Comparison of ENCODE assay signal across 8 mouse cellular contexts in genomic region chr10:62379808-62380207, GRCm38 (mm10). TPM values are rescaled to one million over a fixed set of nuclear protein-coding genes. Genes with fewer than 3 reads are reported as not detected.
DNase-seq lines count a peak whose midpoint lies in the region; ATAC-seq and TF ChIP-seq lines count a peak whose summit lies in the region.

Gene Hk1, minus strand, starts transcription at chr10:62379908.

- H3K36me3 ChIP-seq in ES-E14 (ENCODE audit: control insufficient read depth, insufficient read depth, low read length, poor library complexity, severe bottlenecking) (no peaks in the 10 kb centered on the region), macrophage (ENCODE audit: inconsistent target) (no peaks in the 10 kb centered on the region)
- no peaks in the 10 kb centered on the region for H3K36me3 ChIP-seq in forebrain, embryonic 12.5 days (replicated peaks)
- no peaks in the 10 kb centered on the region for H3K36me3 ChIP-seq in hindbrain, embryonic 15.5 days

- no peaks in the 10 kb centered on the region for H3K9me3 ChIP-seq in ES-E14 (ENCODE audit: control insufficient read depth, insufficient read depth, low read depth, low read length)
- H3K9me3 ChIP-seq in forebrain, embryonic 12.5 days = no peaks in the 10 kb centered on the region
- no peaks in the 10 kb centered on the region for H3K9me3 ChIP-seq in hindbrain, embryonic 15.5 days

- H3K4me2 ChIP-seq in forebrain, embryonic 12.5 days = no peak within 1 kb of the TSS
- H3K4me2 ChIP-seq in hindbrain, embryonic 15.5 days = no peak within 1 kb of the TSS

- no peaks in the 10 kb centered on the region for H3K4me1 ChIP-seq in ES-E14 (ENCODE audit: control insufficient read depth in 2 of 2, insufficient read depth in 2 of 2, low read length in 2 of 2, poor library complexity in 1 of 2)
- 0 out of 2 replicates have a peak, but pooled peaks cover 5% of the 10 kb centered on the region for H3K4me1 ChIP-seq in forebrain, embryonic 12.5 days
- H3K4me1 ChIP-seq in hindbrain, embryonic 15.5 days (replicated peaks) = no peaks in the 10 kb centered on the region

- no peak for DNase-seq in frontal cortex, adult 2 months (ENCODE audit: extremely low spot score in 1 of 2, low spot score in 1 of 2)
- DNase-seq in frontal cortex, postnatal 36 days (ENCODE audit: low spot score in 2 of 2) = no peak
- DNase-seq in ES-E14 (ENCODE audit: low read depth, low spot score) = no peak
- DNase-seq in retina, postnatal 1 day = no peak

- ATAC-seq in forebrain, embryonic 12.5 days (ENCODE audit: low FRiP score) = no peak
- ATAC-seq in hindbrain, embryonic 15.5 days (ENCODE audit: low FRiP score, low read depth) = no peak
- ATAC-seq in cerebellum, adult (ENCODE audit: insufficient number of reproducible peaks, low FRiP score, low TSS enrichment) = no peak

- H3K4me3 ChIP-seq in ES-E14 (ENCODE audit: insufficient read depth in 1 of 2, low read depth in 1 of 2, low read length in 2 of 2, poor library complexity in 1 of 2, severe bottlenecking in 1 of 2) = no peak within 1 kb of the TSS
- H3K4me3 ChIP-seq in forebrain, embryonic 12.5 days (replicated peaks) = no peak within 1 kb of the TSS
- no peak within 1 kb of the TSS for H3K4me3 ChIP-seq in hindbrain, embryonic 15.5 days
- H3K4me3 ChIP-seq in macrophage (ENCODE audit: inconsistent target) = no peak within 1 kb of the TSS

- no peak within 1 kb of the TSS for H3K27ac ChIP-seq in ES-E14 (ENCODE audit: insufficient read depth, low read depth, low read length, poor library complexity, severe bottlenecking)
- no peak within 1 kb of the TSS for H3K27ac ChIP-seq in forebrain, embryonic 12.5 days
- no peak within 1 kb of the TSS for H3K27ac ChIP-seq in hindbrain, embryonic 15.5 days (replicated peaks)
- no peak within 1 kb of the TSS for H3K27ac ChIP-seq in macrophage

- no peaks in the 10 kb centered on the region for H3K27me3 ChIP-seq in forebrain, embryonic 12.5 days
- H3K27me3 ChIP-seq in hindbrain, embryonic 15.5 days = no peaks in the 10 kb centered on the region

- H3K9ac ChIP-seq in ES-E14 (ENCODE audit: insufficient read depth, low read depth, low read length, poor library complexity, severe bottlenecking) = no peak within 1 kb of the TSS
- no peak within 1 kb of the TSS for H3K9ac ChIP-seq in forebrain, embryonic 12.5 days
- H3K9ac ChIP-seq in hindbrain, embryonic 15.5 days = no peak within 1 kb of the TSS

- no peaks in the 10 kb centered on the region for H3K79me2 ChIP-seq in macrophage (ENCODE audit: inconsistent target)

- WGBS in forebrain, embryonic 12.5 days = 92% methylated on average over 1 of the region's 1 CpGs
- 85% methylated on average over 1 of the region's 1 CpGs for WGBS in hindbrain, embryonic 15.5 days
- 100% methylated on average over 1 of the region's 1 CpGs for WGBS in macrophage (ENCODE audit: missing documents)

- in situ Hi-C loops in ES-E14 (cut with MboI; ENCODE audit: low sequenced_read_pairs in 2 of 2, unreplicated experiment in 2 of 2) = no loop called here

TF ChIP-seq in ES-E14, 5 proteins besides CTCF, POLR2A, EP300 and RAD21:
- no peak for TF ChIP-seq CHD2 (IDR thresholded peaks at IDR 0.05; ENCODE audit: low read depth, low read length)
- no peak for TF ChIP-seq HCFC1 (IDR thresholded peaks at IDR 0.05; ENCODE audit: borderline replicate concordance, insufficient read depth, low read length)
TF ChIP-seq in ES-E14: peak in this region for 0.

RNA-seq across cellular contexts. Expression of gene Hk1, which starts in this region (rescaled TPM):
- polyA plus RNA-seq in frontal cortex, adult 2 months (2012; rRNA removed) = 206 and 220 TPM in 2 replicates
- 18.8 and 22.6 TPM in 2 replicates for total RNA-seq in ES-E14 (2012; rRNA removed)
- polyA plus RNA-seq in forebrain, embryonic 12.5 days (2016; fragmentation: Nextera tagmentation; extraction: Ambion mirVana) = 38.5 and 43.3 TPM in 2 replicates
- polyA plus RNA-seq in hindbrain, embryonic 15.5 days (2015; fragmentation: Nextera tagmentation; extraction: Ambion mirVana) = 128 and 140 TPM in 2 replicates
- total RNA-seq in macrophage (2018; cell fraction: chromatin; rRNA removed) = 100 to 1,000 TPM in 5 of 26 experiments, 10 to 100 TPM in 21; 33.0 to 231 (median 68.5) TPM
- 100 to 1,000 TPM in 10 of 26 experiments, 10 to 100 TPM in 16; 40.9 to 149 (median 85.6) TPM for total RNA-seq in macrophage (2018; cell fraction: cytosol; rRNA removed)
- total RNA-seq in macrophage (2018; cell fraction: nucleus; rRNA removed) = 100 to 1,000 TPM in 12 of 26 experiments, 10 to 100 TPM in 14; 28.4 to 169 (median 95.4) TPM
- 41.4 to 62.1 TPM (median 46.7 TPM) in 3 replicates for polyA plus RNA-seq in macrophage (2018)
